Mouse (Mus musculus) lung, embryonic 14.5 days (tissue): ENCODE measurements around the gene Lrp10. TPM values are rescaled to one million over a fixed set of nuclear protein-coding genes. Genes with fewer than 3 reads are reported as not detected.
A peak's percentile ranks its signal among the peaks of the same experiment; 100 is the strongest.

ENCODE experiments used
- ATAC-seq: fragments of 200-750 bp; cut with Nextera tagmentation; 2 replicates; pipeline ENCODE4 v1.8.0; 2017; ENCODE audit warnings: mild to moderate bottlenecking, moderate TSS enrichment, moderate library complexity; ENCODE audit not compliant: insufficient read depth
- DNase-seq: peaks from one replicate; pipeline ENCODE4 v3.0.0-alpha.2; 2015
- H3K27ac ChIP-seq: fragments of 300-500 bp; sonication (generic); 2 replicates; pipeline ENCODE4 v1.5.1; 2014; ENCODE audit warnings: low read depth, mild to moderate bottlenecking, moderate library complexity
- H3K27me3 ChIP-seq: fragments of 300-500 bp; sonication (generic); 2 replicates; pipeline ENCODE4 v1.6.1; 2014; ENCODE audit warnings: low read length, control low read depth; ENCODE audit not compliant: insufficient read depth
- H3K36me3 ChIP-seq: fragments of 300-500 bp; sonication (generic); 2 replicates; pipeline ENCODE4 v1.6.1; 2014; ENCODE audit warnings: control low read depth; ENCODE audit not compliant: insufficient read depth
- H3K4me1 ChIP-seq: fragments of 300-500 bp; sonication (generic); 2 replicates; pipeline ENCODE4 v1.6.1; 2014; ENCODE audit warnings: antibody characterized with exemption, control low read depth; ENCODE audit not compliant: insufficient read depth
- H3K4me2 ChIP-seq: fragments of 300-500 bp; sonication (generic); 2 replicates; pipeline ENCODE4 v1.6.1; 2014; ENCODE audit warnings: mild to moderate bottlenecking
- H3K4me3 ChIP-seq: fragments of 300-500 bp; sonication (generic); 2 replicates; pipeline ENCODE4 v1.5.1; 2014; ENCODE audit warnings: low read depth, low read length
- H3K9ac ChIP-seq: fragments of 300-500 bp; sonication (generic); 2 replicates; pipeline ENCODE4 v1.6.1; 2014
- H3K9me3 ChIP-seq: fragments of 300-500 bp; sonication (generic); 2 replicates; pipeline ENCODE4 v1.6.1; 2016; ENCODE audit warnings: low read depth, low read length, control low read depth
- CTCF ChIP-seq: IDR thresholded peaks from 2 replicates; pipeline ENCODE4 v1.5.1; 2016; ENCODE audit warnings: antibody characterized with exemption, low read depth
- WGBS: fragments of 180-500 bp; shearing (Covaris S2); extraction: QIAGEN DNeasy Blood & Tissue Kit; methylation state at CpG from one replicate; pipeline ENCODE4 v1.1.7; 2014; 5-methylcytosine and 5-hydroxymethylcytosine counted together
- polyA plus RNA-seq: library from polyadenylated mRNA; unstranded; fragments of >200 nt; fragmentation: Nextera tagmentation; extraction: Ambion mirVana; gene quantifications from 2 replicates; pipeline ENCODE4 v1.2.1, GENCODE M21; 2014

Lrp10 gene
- polyA plus RNA-seq, 1 experiment from 2014 or later = 46.2 TPM

GRCm38 (mm10) chr14:54424634-54425033, 39.3 kb upstream of the Lrp10 start:
- whole genome bisulfite sequencing = 72% methylated on average over 1 of the region's 1 CpGs
- ATAC-seq (no peak), DNase-seq (no peak)
- Histone ChIP-seq H3K4me3 (no peak overlapping the region), H3K4me2 (no peak overlapping the region), H3K36me3 (peaks cover 5% of the 10 kb centered on the region; the same call in 1 of the 2 replicates), H3K27ac (no peak overlapping the region), H3K27me3 (no peaks in the 10 kb centered on the region), H3K9ac (no peak overlapping the region), H3K4me1 (peaks cover 8% of the 10 kb centered on the region; the same call in 1 of the 2 replicates), H3K9me3 (no peaks in the 10 kb centered on the region)
- no peak for TF ChIP-seq CTCF

- no peaks in the 10 kb centered on the region for H3K9me3 ChIP-seq
These were observed 38.4 kb upstream of the Lrp10 start for GRCm38 (mm10) chr14:54425540-54425939.

GRCm38 (mm10) chr14:54426003-54426688, 37.8 kb upstream of the Lrp10 start:
- TF ChIP-seq CTCF = no peak
- H3K4me2 ChIP-seq = peak overlapping the region; percentile 64
- peak overlapping the region; percentile 77 for H3K9ac ChIP-seq
- H3K9me3 ChIP-seq = no peaks in the 10 kb centered on the region
- peak overlapping the region; percentile 85 for H3K27ac ChIP-seq
- peak overlapping the region; percentile 78 for H3K4me3 ChIP-seq
- DNase-seq (no peak), ATAC-seq (no peak)
- WGBS = 32% methylated on average over 14 of the region's 14 CpGs
- H3K27me3 ChIP-seq = no peaks in the 10 kb centered on the region
- peaks cover 5% of the 10 kb centered on the region; the same call in 1 of the 2 replicates for H3K36me3 ChIP-seq
- peaks cover 15% of the 10 kb centered on the region for H3K4me1 ChIP-seq

More at GRCm38 (mm10) chr14:54425540-54425939, 38.4 kb upstream of the Lrp10 start:
- Histone ChIP-seq H3K9ac (no peak overlapping the region), H3K27me3 (no peaks in the 10 kb centered on the region), H3K27ac (no peak overlapping the region), H3K4me1 (peaks cover 15% of the 10 kb centered on the region), H3K4me2 (peak overlapping the region; percentile 64), H3K36me3 (peaks cover 5% of the 10 kb centered on the region; the same call in 1 of the 2 replicates), H3K4me3 (peak overlapping the region; percentile 78; the same call in 1 of the 2 replicates)
- DNase-seq (no peak), ATAC-seq (no peak)
- 76% methylated on average over 1 of the region's 1 CpGs for WGBS
- no peak for TF ChIP-seq CTCF

- under 1% methylated on average over 48 of the region's 48 CpGs for WGBS
- Histone ChIP-seq H3K4me1 (peaks cover 15% of the 10 kb centered on the region), H3K9ac (peak within 1 kb of the TSS; percentile 77), H3K36me3 (peaks cover 5% of the 10 kb centered on the region; the same call in 1 of the 2 replicates), H3K9me3 (no peaks in the 10 kb centered on the region), H3K27ac (peak within 1 kb of the TSS; percentile 85), H3K4me3 (peak within 1 kb of the TSS; percentile 78), H3K4me2 (peak within 1 kb of the TSS; percentile 64), H3K27me3 (no peaks in the 10 kb centered on the region)
- ATAC-seq (peak; percentile 65), DNase-seq (peak; percentile 98)
- TF ChIP-seq CTCF = no peak
These were observed 37.1 kb upstream of the Lrp10 start, which contains the start of gene Mrpl52 for GRCm38 (mm10) chr14:54426689-54427398. TSS of gene Mrpl52 (plus strand) at chr14:54426909.

GRCm38 (mm10) chr14:54427696-54428095, 36.2 kb upstream of the Lrp10 start:
- H3K27me3 ChIP-seq = no peaks in the 10 kb centered on the region

GRCm38 (mm10) chr14:54428421-54428820, 35.5 kb upstream of the Lrp10 start:
- 65% methylated on average over 5 of the region's 5 CpGs for WGBS
- H3K36me3 ChIP-seq = peaks cover 5% of the 10 kb centered on the region; the same call in 1 of the 2 replicates
- H3K9ac ChIP-seq = no peak overlapping the region
- H3K4me1 ChIP-seq = peaks cover 18% of the 10 kb centered on the region
- H3K27me3 ChIP-seq = no peaks in the 10 kb centered on the region
- no peak overlapping the region for H3K27ac ChIP-seq
- H3K9me3 ChIP-seq = no peaks in the 10 kb centered on the region
- H3K4me3 ChIP-seq = no peak overlapping the region
- peak overlapping the region; percentile 64; the same call in 1 of the 2 replicates for H3K4me2 ChIP-seq
- DNase-seq (peak; percentile 70), ATAC-seq (no peak)
- TF ChIP-seq CTCF = no peak

More at GRCm38 (mm10) chr14:54427696-54428095, 36.2 kb upstream of the Lrp10 start:
- H3K9me3 ChIP-seq = no peaks in the 10 kb centered on the region
- H3K4me1 ChIP-seq = peaks cover 15% of the 10 kb centered on the region
- ATAC-seq (no peak), DNase-seq (no peak)
- WGBS = 85% methylated on average over 7 of the region's 7 CpGs
- 0 out of 2 replicates have a peak overlapping the region, but pooled peaks have one; percentile 77 for H3K9ac ChIP-seq
- peak overlapping the region; percentile 78 for H3K4me3 ChIP-seq
- peaks cover 5% of the 10 kb centered on the region; the same call in 1 of the 2 replicates for H3K36me3 ChIP-seq
- no peak for TF ChIP-seq CTCF
- peak overlapping the region; percentile 85; the same call in 1 of the 2 replicates for H3K27ac ChIP-seq
- H3K4me2 ChIP-seq = peak overlapping the region; percentile 64
